Mouse (Mus musculus) lung, embryonic 15.5 days (tissue): ENCODE results near the gene Nos1ap. TPM values are rescaled to one million over a fixed set of nuclear protein-coding genes. Genes with fewer than 3 reads are reported as not detected.
A peak's percentile ranks its signal among the peaks of the same experiment; 100 is the strongest.

Experiments used
- ATAC-seq: fragments of 200-750 bp; cut with Nextera tagmentation; 2 replicates; pipeline ENCODE4 v1.8.0; 2017; ENCODE audit warnings: moderate number of reproducible peaks, borderline replicate concordance; ENCODE audit not compliant: low FRiP score, low TSS enrichment; ENCODE audit errors: extremely low read depth
- H3K27ac ChIP-seq: fragments of 300-500 bp; sonication (generic); 2 replicates; pipeline ENCODE4 v1.5.1; 2015; ENCODE audit warnings: moderate library complexity, mild to moderate bottlenecking, inconsistent platforms
- H3K27me3 ChIP-seq: fragments of 300-500 bp; sonication (generic); 2 replicates; pipeline ENCODE4 v1.6.1; 2015; ENCODE audit warnings: inconsistent platforms
- H3K36me3 ChIP-seq: fragments of 300-500 bp; sonication (generic); 2 replicates; pipeline ENCODE4 v1.6.1; 2015; ENCODE audit warnings: inconsistent platforms
- H3K4me1 ChIP-seq: fragments of 300-500 bp; sonication (generic); 2 replicates; pipeline ENCODE4 v1.6.1; 2015; ENCODE audit warnings: inconsistent platforms
- H3K4me2 ChIP-seq: fragments of 300-500 bp; sonication (generic); 2 replicates; pipeline ENCODE4 v1.6.1; 2015; ENCODE audit warnings: inconsistent platforms, mild to moderate bottlenecking, moderate library complexity
- H3K4me3 ChIP-seq: fragments of 300-500 bp; sonication (generic); 2 replicates; pipeline ENCODE4 v1.5.1; 2015; ENCODE audit warnings: mild to moderate bottlenecking, inconsistent platforms
- H3K9ac ChIP-seq: fragments of 300-500 bp; sonication (generic); 2 replicates; pipeline ENCODE4 v1.6.1; 2015; ENCODE audit warnings: inconsistent platforms
- H3K9me3 ChIP-seq: fragments of 300-500 bp; sonication (generic); 2 replicates; pipeline ENCODE4 v1.6.1; 2016; ENCODE audit warnings: inconsistent platforms
- WGBS: fragments of 180-500 bp; shearing (Covaris S2); methylation state at CpG from one replicate; pipeline ENCODE4 v1.1.7; 2015; 5-methylcytosine and 5-hydroxymethylcytosine counted together
- polyA plus RNA-seq: library from polyadenylated mRNA; unstranded; fragments of >200 nt; fragmentation: Nextera tagmentation; extraction: Ambion mirVana; gene quantifications from 2 replicates; pipeline ENCODE4 v1.2.1, GENCODE M21; 2015

The Nos1ap gene
- polyA plus RNA-seq, 1 experiment from 2014 or later = 10.6 TPM

DNA sequence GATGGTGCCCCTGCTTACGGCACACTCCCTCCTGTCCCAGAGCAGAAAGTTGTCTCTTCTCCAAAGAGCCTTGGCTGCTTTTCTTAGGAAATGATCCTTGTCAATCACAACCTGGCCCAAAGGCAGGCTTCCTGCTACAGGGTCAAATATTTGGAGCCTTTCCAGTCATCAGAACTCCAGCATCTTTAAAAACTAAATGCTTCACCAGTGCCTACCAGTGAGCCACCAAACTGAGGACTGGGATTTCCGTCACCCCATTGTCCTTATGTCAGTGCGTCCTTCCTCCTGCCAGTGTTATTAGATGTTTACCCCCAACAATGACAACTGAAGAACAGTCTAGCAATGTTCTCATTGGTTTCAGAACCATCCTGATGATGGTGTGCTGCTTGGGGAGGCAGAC is 28.9 kb downstream of the Nos1ap start:
- Histone ChIP-seq H3K4me2 (no peak overlapping the region), H3K4me3 (no peak overlapping the region), H3K27ac (no peak overlapping the region), H3K4me1 (peaks cover 7% of the 10 kb centered on the region; the same call in 1 of the 2 replicates), H3K36me3 (no peaks in the 10 kb centered on the region), H3K27me3 (no peaks in the 10 kb centered on the region), H3K9ac (no peak overlapping the region), H3K9me3 (no peaks in the 10 kb centered on the region)
- 72% methylated on average over 3 of the region's 3 CpGs for WGBS
- no peak for ATAC-seq

DNA sequence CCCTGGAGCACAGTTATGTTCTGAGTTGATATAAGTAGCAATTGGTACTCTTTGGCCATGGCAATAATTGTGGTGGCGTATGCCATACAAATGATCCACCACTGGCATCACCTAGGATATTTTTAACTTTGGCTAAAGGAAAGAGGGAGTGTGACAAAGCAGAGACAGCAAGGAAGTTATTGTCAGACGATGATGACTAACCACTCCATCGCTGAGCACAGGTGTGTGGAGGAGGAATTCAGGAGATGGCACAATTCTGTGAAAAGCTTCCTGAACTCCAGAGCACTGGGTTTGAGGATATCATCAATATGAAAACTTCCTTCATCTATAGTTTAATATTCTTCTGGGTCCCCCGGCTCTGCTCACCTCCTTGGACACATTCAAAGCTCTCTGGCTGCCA is 31.7 kb downstream of the Nos1ap start:
- no peak overlapping the region for H3K9ac ChIP-seq
- no peak overlapping the region for H3K4me2 ChIP-seq
- H3K4me3 ChIP-seq = no peak overlapping the region
- H3K27me3 ChIP-seq = no peaks in the 10 kb centered on the region
- no peaks in the 10 kb centered on the region for H3K36me3 ChIP-seq
- H3K4me1 ChIP-seq = peaks cover 17% of the 10 kb centered on the region
- no peaks in the 10 kb centered on the region for H3K9me3 ChIP-seq
- no peak overlapping the region for H3K27ac ChIP-seq
- WGBS = 91% methylated on average over 4 of the region's 4 CpGs
- no peak for ATAC-seq

DNA sequence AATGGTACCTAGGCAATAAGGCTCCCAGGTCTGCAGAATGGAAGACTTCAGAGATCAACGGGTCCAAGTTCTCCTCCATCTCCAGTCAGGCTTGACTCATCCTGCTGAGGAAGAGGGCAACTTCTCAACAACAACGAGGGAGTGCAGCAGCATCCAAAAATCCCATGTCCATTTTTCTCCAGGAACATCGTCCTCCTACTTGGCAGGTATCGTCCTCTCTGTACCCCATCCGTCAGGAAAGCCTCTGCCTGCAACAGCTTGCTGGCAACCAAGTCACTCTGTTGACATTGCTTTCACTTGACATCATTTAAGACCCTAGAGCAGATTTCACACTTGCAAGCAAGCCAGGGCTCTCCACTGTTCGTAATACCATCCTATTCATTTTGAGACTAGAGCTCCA is 33.0 kb downstream of the Nos1ap start:
- Histone ChIP-seq H3K4me1 (peaks cover 17% of the 10 kb centered on the region), H3K4me3 (no peak overlapping the region), H3K9ac (no peak overlapping the region), H3K27ac (no peak overlapping the region), H3K36me3 (no peaks in the 10 kb centered on the region), H3K4me2 (no peak overlapping the region), H3K27me3 (no peaks in the 10 kb centered on the region), H3K9me3 (no peaks in the 10 kb centered on the region)
- no peak for ATAC-seq
- 77% methylated on average over 6 of the region's 6 CpGs for WGBS

DNA sequence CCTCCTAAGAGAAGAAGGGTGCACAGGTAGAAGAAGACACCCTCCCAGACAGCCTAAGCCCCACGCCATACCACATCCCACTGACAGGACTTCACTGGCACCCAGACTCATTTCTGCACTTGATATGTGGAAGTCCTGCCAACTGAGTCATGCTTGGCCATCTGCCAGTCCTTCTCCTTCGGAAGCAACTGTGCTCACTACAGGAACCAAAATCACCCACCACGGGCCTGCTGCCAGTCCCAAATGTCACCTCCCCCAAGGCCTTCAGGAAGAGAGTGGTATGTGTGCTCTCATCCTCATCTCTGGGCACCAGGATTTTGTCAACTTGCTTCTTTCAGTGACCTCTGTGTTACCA is 34.7 kb downstream of the Nos1ap start:
- H3K9ac ChIP-seq = no peak overlapping the region
- no peak overlapping the region for H3K27ac ChIP-seq
- H3K4me3 ChIP-seq = no peak overlapping the region
- H3K4me2 ChIP-seq = no peak overlapping the region
- H3K9me3 ChIP-seq = no peaks in the 10 kb centered on the region
- H3K4me1 ChIP-seq = peaks cover 20% of the 10 kb centered on the region
- H3K36me3 ChIP-seq = no peaks in the 10 kb centered on the region
- no peaks in the 10 kb centered on the region for H3K27me3 ChIP-seq
- ATAC-seq = peak; percentile 64
- 20% methylated on average over 3 of the region's 3 CpGs for WGBS

DNA sequence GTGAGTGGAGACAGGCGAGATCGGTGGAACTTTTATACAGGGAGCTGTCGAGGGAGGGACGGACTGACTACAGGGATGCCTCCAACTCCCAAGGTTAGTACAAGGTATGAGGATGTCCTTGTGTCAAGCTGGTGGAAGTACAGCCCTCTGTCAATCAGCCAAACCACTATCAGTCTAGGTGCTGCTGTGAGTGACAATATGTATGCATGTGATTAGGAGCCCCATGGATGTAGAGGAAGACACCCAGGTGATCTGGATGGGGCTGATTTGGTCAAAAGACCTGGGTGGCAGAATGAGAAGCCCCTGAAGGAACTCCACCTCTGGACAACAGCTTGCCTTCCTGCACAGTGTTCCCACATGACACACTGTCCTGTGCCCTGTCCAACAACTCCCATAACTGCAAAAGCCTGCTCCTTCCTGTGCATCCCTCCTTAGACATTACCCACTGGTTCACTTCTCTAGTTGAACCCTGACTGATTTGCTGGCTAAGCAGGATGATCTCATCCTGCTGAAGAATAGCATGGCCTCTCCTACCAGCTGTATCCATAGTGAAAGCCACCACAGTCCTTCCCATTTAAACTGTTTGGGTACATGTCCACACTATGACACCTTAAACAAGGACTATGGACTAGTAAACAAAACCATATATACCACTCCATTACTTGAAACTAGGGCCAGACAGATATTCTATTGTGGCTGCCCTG is 35.3 kb downstream of the Nos1ap start:
- no peak overlapping the region for H3K4me2 ChIP-seq
- no peak overlapping the region for H3K9ac ChIP-seq
- no peak overlapping the region for H3K27ac ChIP-seq
- ATAC-seq = no peak; the same call in 1 of the 2 replicates
- no peaks in the 10 kb centered on the region for H3K27me3 ChIP-seq
- H3K9me3 ChIP-seq = no peaks in the 10 kb centered on the region
- H3K4me1 ChIP-seq = peaks cover 20% of the 10 kb centered on the region
- H3K36me3 ChIP-seq = no peaks in the 10 kb centered on the region
- no peak overlapping the region for H3K4me3 ChIP-seq
- WGBS = 87% methylated on average over 4 of the region's 4 CpGs

DNA sequence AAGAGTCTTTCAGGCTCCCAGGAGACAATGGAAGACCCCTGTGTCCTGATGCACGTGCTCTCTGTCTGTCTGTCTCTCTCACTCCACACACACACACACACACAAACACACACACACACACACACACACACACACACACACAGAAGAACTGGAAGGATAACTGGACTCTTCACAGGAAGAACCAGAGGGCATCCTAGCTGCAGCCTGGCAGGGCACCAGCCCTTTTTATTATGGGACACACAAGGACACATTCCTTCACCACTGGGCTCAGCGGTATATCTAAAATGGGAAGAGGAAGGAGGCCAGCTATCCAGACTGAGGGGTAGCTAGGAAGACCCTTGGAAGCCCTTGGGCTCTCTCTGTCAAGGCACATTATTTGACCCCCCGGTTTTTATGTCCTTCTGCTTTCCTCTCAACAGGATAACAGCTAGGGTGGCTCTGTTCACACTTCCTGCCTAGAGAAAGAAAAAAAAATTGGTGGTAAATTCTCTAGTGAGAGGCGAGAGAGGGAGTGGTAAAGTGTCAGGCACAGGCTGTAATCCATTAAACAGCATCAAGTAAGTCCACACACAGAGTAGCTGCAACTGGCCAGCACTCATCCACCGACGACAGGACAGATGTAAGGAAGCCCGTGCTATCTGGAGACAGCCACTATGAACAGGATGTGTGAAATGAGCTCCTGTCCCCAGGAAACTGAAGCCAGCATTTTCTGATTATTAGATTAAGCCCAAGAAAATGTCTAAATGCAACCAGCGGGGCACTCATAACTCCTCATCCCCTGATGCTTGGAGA is 38.8 kb downstream of the Nos1ap start:
- no peak overlapping the region for H3K4me2 ChIP-seq
- ATAC-seq = no peak

DNA sequence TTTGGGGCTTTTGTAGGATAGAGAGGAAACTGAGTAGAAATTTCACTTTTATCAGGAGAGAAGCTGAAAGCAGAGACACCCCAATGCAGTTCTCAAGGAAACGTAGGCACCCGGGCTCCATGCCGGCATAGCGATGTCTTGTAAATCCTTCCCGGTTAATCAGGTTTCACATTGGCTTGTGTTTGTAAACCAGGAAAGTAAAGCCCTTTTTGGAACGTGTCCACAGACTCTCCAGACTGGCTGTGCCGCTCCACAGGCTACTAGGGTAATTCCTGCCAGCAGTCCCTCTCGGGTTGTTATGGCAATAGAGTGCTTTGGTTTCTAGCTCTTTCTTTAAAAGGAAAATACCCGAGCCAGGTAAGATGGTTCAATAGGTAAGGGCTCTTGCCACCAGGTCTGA is 40.6 kb downstream of the Nos1ap start:
- ATAC-seq = peak; percentile 73; the same call in 1 of the 2 replicates
- Histone ChIP-seq H3K36me3 (no peaks in the 10 kb centered on the region), H3K4me1 (peaks cover 19% of the 10 kb centered on the region), H3K9ac (no peak overlapping the region), H3K4me3 (no peak overlapping the region), H3K9me3 (no peaks in the 10 kb centered on the region), H3K27ac (no peak overlapping the region), H3K27me3 (no peaks in the 10 kb centered on the region), H3K4me2 (peak overlapping the region; percentile 21)
- 26% methylated on average over 9 of the region's 9 CpGs for WGBS

More for the DNA sequence above, 38.8 kb downstream of the Nos1ap start:
- no peak overlapping the region for H3K9ac ChIP-seq
- 30% methylated on average over 8 of the region's 8 CpGs for WGBS
- no peak overlapping the region for H3K4me3 ChIP-seq
- H3K4me1 ChIP-seq = peaks cover 29% of the 10 kb centered on the region
- no peaks in the 10 kb centered on the region for H3K27me3 ChIP-seq
- peak overlapping the region; percentile 42; the same call in 1 of the 2 replicates for H3K27ac ChIP-seq
- no peaks in the 10 kb centered on the region for H3K36me3 ChIP-seq
- H3K9me3 ChIP-seq = no peaks in the 10 kb centered on the region

DNA sequence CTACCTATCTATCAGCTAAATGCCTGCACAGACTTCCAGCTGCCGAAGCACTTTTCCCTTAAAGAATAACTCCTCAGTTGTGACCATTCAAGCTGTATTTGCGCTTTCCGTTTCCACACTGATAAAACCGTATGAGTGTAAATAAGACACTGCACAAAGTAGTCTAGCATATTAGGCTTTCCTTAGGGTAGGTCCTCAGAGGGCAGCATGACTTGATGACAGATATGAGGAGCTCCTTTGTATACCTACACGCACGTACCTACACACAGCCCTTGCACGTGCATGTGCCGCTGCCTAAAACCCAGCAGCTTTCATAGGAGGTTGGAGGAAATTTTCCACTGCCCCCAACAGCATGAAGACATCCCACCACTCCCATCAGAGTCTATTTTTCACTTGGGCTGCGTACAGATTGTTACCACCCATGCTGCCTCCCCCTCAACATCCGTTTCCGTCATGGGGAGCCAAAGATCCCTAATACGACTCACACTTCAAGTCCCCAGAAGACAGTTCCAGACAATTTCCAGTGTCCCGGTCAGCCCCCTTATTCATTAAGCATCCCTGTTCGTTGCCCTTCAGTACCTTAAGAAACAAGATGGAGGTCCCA is 41.4 kb downstream of the Nos1ap start:
- Histone ChIP-seq H3K4me1 (peaks cover 19% of the 10 kb centered on the region), H3K4me2 (no peak overlapping the region), H3K4me3 (no peak overlapping the region), H3K9ac (no peak overlapping the region), H3K27me3 (no peaks in the 10 kb centered on the region), H3K9me3 (no peaks in the 10 kb centered on the region), H3K36me3 (no peaks in the 10 kb centered on the region), H3K27ac (no peak overlapping the region)
- 66% methylated on average over 14 of the region's 14 CpGs for whole genome bisulfite sequencing
- no peak for ATAC-seq

DNA sequence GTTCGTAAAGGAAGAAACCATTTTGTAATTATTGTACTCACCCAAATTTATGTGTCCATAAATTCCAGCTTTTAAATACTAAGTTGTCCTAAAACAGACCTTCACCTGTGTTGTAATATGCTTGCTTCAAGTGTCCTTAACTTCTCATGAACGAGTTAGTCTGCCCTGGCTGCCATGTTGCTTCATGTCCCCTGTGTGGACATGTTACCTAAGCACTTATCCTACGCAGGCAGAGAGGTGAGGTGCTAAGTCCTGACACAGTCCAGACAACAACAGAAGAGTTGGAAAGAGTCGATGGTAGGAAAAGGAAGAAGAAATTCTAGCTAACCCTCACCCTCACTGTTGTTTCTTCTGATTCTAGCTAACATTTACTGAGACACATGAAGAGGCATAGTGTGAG is 43.4 kb downstream of the Nos1ap start:
- WGBS = 82% methylated on average over 4 of the region's 4 CpGs
- Histone ChIP-seq H3K9me3 (no peaks in the 10 kb centered on the region), H3K9ac (no peak overlapping the region), H3K4me3 (no peak overlapping the region), H3K36me3 (no peaks in the 10 kb centered on the region), H3K27ac (no peak overlapping the region), H3K4me2 (no peak overlapping the region), H3K4me1 (peaks cover 16% of the 10 kb centered on the region), H3K27me3 (no peaks in the 10 kb centered on the region)
- ATAC-seq = no peak

DNA sequence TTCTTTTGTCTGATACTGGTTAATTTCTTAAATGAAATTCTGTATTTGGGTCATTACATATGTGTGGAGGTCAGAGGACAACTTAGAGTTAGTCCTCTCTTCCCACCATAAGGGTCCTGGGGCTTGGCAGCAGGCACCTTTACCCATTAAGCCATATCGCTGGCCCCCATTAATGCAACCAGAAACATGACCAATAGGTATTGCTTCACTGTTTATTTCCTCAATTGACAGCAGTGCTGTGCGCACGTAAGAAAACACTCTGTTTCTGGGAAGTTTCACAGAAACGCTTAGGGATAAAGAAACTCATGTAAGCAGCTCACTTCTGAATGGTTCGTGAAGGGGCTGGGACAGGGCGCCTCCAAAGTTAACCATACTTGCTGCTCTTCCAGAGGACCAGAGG is 44.4 kb downstream of the Nos1ap start:
- no peak overlapping the region for H3K9ac ChIP-seq
- H3K4me1 ChIP-seq = peaks cover 9% of the 10 kb centered on the region
- no peaks in the 10 kb centered on the region for H3K9me3 ChIP-seq
- WGBS = 79% methylated on average over 6 of the region's 6 CpGs
- no peak overlapping the region for H3K4me2 ChIP-seq
- no peak overlapping the region for H3K4me3 ChIP-seq
- H3K27ac ChIP-seq = no peak overlapping the region
- H3K27me3 ChIP-seq = no peaks in the 10 kb centered on the region
- no peaks in the 10 kb centered on the region for H3K36me3 ChIP-seq
- no peak for ATAC-seq

DNA sequence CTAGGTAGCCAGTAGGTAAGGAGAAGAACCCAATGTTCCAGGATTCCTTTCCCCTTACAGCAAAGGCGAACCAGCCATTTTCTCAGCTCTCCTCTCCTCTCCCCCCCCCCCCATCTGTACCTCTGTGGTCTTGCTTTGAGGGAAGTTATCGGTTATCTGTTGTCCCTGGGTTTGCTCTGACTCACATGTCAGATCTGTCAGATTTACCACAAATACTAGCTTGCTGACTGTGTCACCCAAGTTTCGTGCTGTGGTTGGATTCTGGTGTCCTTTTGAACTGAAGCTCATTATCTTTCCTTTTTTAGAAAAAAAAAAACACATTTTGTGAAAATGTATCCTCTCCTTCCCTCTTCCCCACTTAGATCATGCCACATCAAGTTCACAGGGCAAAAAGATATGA is 50.2 kb downstream of the Nos1ap start:
- no peaks in the 10 kb centered on the region for H3K9me3 ChIP-seq

DNA sequence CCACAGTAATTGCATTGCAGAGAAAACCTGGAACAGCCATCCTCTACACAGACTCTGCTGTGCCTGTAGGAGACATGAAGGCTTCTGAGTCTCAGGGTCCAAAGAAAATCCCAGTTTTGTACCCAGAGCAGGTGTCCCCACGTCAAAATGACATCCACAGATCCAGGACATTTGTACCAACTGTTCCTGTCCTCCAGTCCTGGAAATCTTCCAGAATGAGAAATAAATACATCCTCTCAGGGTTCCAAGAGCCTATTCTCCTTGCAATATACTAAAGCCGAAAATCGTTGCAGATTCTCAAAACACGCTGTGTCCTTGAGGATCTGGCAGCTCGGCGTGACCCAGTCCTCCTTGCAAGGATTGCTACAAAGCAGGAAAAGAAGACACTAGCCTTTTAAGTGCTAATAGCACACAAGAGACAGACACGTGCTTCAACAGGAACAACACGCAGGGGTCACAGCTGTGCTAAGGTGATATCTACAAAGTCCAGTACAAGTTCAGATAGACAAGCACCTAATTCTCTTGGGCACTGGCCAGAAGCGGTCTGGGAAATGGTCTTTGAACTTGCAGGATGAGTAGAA is 51.1 kb downstream of the Nos1ap start:
- ATAC-seq = no peak
- 67% methylated on average over 9 of the region's 9 CpGs for WGBS
- H3K27ac ChIP-seq = no peak overlapping the region

More for the DNA sequence above, 50.2 kb downstream of the Nos1ap start:
- H3K27me3 ChIP-seq = no peaks in the 10 kb centered on the region
- no peak overlapping the region for H3K27ac ChIP-seq
- H3K9ac ChIP-seq = no peak overlapping the region
- no peak for ATAC-seq
- H3K4me2 ChIP-seq = no peak overlapping the region
- no peaks in the 10 kb centered on the region for H3K4me1 ChIP-seq
- H3K36me3 ChIP-seq = no peaks in the 10 kb centered on the region
- WGBS = 72% methylated on average over 3 of the region's 3 CpGs
- H3K4me3 ChIP-seq = no peak overlapping the region

More for the DNA sequence above, 51.1 kb downstream of the Nos1ap start:
- Histone ChIP-seq H3K4me3 (no peak overlapping the region), H3K4me2 (no peak overlapping the region), H3K27me3 (no peaks in the 10 kb centered on the region), H3K4me1 (no peaks in the 10 kb centered on the region), H3K9ac (no peak overlapping the region), H3K9me3 (no peaks in the 10 kb centered on the region), H3K36me3 (no peaks in the 10 kb centered on the region)
